Mouse (Mus musculus) adrenal gland, adult 18-20 months (tissue): ENCODE results near the gene Atf2. TPM values are rescaled to one million over a fixed set of nuclear protein-coding genes. Genes with fewer than 3 reads are reported as not detected.
"Not testable (repeated sequence)": the region's sequence is repeated elsewhere in the genome, so short reads cannot be mapped to it uniquely, and the experiment has no call there.

Experiments used
- DNase-seq, 2 experiments: peaks; one replicate each; pipeline ENCODE4 v3.0.0; 2021 to 2022; ENCODE audit warnings: low spot score in 2 of 2
- long read RNA-seq, 2 experiments: library from polyadenylated mRNA; stranded (forward); transcript quantifications; one replicate each; pipeline ENCODE4 v2.0.0; 2021
- total RNA-seq, 2 experiments: library from RNA; stranded (reverse); gene quantifications; 1 replicate in 1 of 2; 2 replicates in 1 of 2; pipeline ENCODE4 v1.2.3; 2021

Gene Atf2
- total RNA-seq, result 10 to 100 TPM; 73.4 to 74.3 TPM
- long read RNA-seq, experiment 1, full-length matches to known transcripts, result 10 of 21 reads
- long read RNA-seq, experiment 1, partial matches to known transcripts, result 2 of 21 reads
- long read RNA-seq, experiment 1, other reads (novel, unspliced or antisense), result 9 of 21 reads
- long read RNA-seq, experiment 2, full-length matches to known transcripts, result 10 of 21 reads
- long read RNA-seq, experiment 2, partial matches to known transcripts, result 7 of 21 reads
- long read RNA-seq, experiment 2, other reads (novel, unspliced or antisense), result 4 of 21 reads

GRCm38 (mm10) chr2:73892464-73893296 lies at the start of gene Atf2:
Gene Atf2, minus strand, starts transcription at chr2:73892639.
- peak; percentile 93 to 94 for DNase-seq

GRCm38 (mm10) chr2:73941281-73941680 lies 48.8 kb upstream of the Atf2 start:
- no peak for DNase-seq

- DNase-seq, result no peak
These were observed 48.0 kb upstream of the Atf2 start for GRCm38 (mm10) chr2:73940471-73940870.

GRCm38 (mm10) chr2:73938896-73939295 lies 46.5 kb upstream of the Atf2 start:
- no peak for DNase-seq

- no peak for DNase-seq
These were observed 40.4 kb upstream of the Atf2 start for GRCm38 (mm10) chr2:73932676-73933313.

GRCm38 (mm10) chr2:73927711-73928110 lies 35.3 kb upstream of the Atf2 start:
- no peak for DNase-seq

- DNase-seq, result no peak
These were observed 33.1 kb upstream of the Atf2 start for GRCm38 (mm10) chr2:73925539-73925938.

GRCm38 (mm10) chr2:73925089-73925488 lies 32.6 kb upstream of the Atf2 start:
- DNase-seq, result peak; percentile 66 to 67

GRCm38 (mm10) chr2:73919642-73920041 lies 27.2 kb upstream of the Atf2 start:
- no peak for DNase-seq

GRCm38 (mm10) chr2:73912264-73912663 lies 19.8 kb upstream of the Atf2 start:
- no peak for DNase-seq

GRCm38 (mm10) chr2:73911175-73911700 lies 18.8 kb upstream of the Atf2 start, which contains the start of gene Atp5g3:
Gene Atp5g3, minus strand, starts transcription at chr2:73911326.
- DNase-seq, result peak; percentile 91 to 94

GRCm38 (mm10) chr2:73910571-73911174 lies 18.2 kb upstream of the Atf2 start:
- DNase-seq, result peak; percentile 43 to 63

GRCm38 (mm10) chr2:73909116-73909515 lies 16.7 kb upstream of the Atf2 start:
- DNase-seq, result no peak

- not testable (repeated sequence) for DNase-seq
These were observed 12.2 kb upstream of the Atf2 start for GRCm38 (mm10) chr2:73904679-73905078.

- no peak for DNase-seq
These were observed 11.1 kb upstream of the Atf2 start for GRCm38 (mm10) chr2:73903536-73903935.

- DNase-seq, result not testable (repeated sequence)
These were observed 9.9 kb upstream of the Atf2 start for GRCm38 (mm10) chr2:73902328-73902727.

- DNase-seq, result no peak
These were observed 8.7 kb upstream of the Atf2 start for GRCm38 (mm10) chr2:73901169-73901568.

GRCm38 (mm10) chr2:73900364-73900763 lies 7.9 kb upstream of the Atf2 start:
- DNase-seq, result no peak

GRCm38 (mm10) chr2:73896919-73897318 lies 4.5 kb upstream of the Atf2 start:
- not testable (repeated sequence) for DNase-seq

- no peak for DNase-seq
These were observed 1.2 kb upstream of the Atf2 start for GRCm38 (mm10) chr2:73893473-73894270.
